Mouse (Mus musculus) G1E-ER4 (cell line): Measurements from ENCODE around the gene Nptx1. TPM values are rescaled to one million over a fixed set of nuclear protein-coding genes. Genes with fewer than 3 reads are reported as not detected.

Experiments used
- GATA1 ChIP-seq: IDR thresholded peaks from one replicate; pipeline ENCODE4 v1.8.0; 2012; ENCODE audit warnings: low read length, inconsistent platforms
- polyA plus RNA-seq: library from polyadenylated mRNA; stranded (reverse); fragments of >175 nt; gene quantifications from 2 replicates; pipeline ENCODE4 v1.2.3, GENCODE M21; 2012

Nptx1 gene
- polyA plus RNA-seq, 1 experiment, result not detected

- no peak for TF ChIP-seq GATA1
These were observed 56.5 kb downstream of the Nptx1 start, which contains the start of gene Endov for GRCm38 (mm10) chr11:119490861-119491689. TSS of gene Endov (plus strand) at chr11:119491347.

Other genes with a start within 250 kb of the Nptx1 start
- gene Eif4a3, start 247.7 kb downstream of the Nptx1 start, polyA plus RNA-seq, result 210 and 240 TPM in 2 replicates
- not detected in 2 replicates for gene Card14, start 240.0 kb downstream of the Nptx1 start, polyA plus RNA-seq
- 28.8 and 33.0 TPM in 2 replicates for gene Sgsh, start 192.2 kb downstream of the Nptx1 start, polyA plus RNA-seq
- 2.4 and 2.7 TPM in 2 replicates for gene Slc26a11, start 192.2 kb downstream of the Nptx1 start, polyA plus RNA-seq
- gene Rnf213, start 154.7 kb downstream of the Nptx1 start, polyA plus RNA-seq, result 2.2 and 3.0 TPM in 2 replicates
- 18.8 and 25.0 TPM in 2 replicates for gene Endov, start 56.4 kb downstream of the Nptx1 start, polyA plus RNA-seq
- gene Rptor, start 55.2 kb upstream of the Nptx1 start, polyA plus RNA-seq, result 66.1 and 69.4 TPM in 2 replicates